Mouse (Mus musculus) kidney, postnatal 0 days (tissue): ENCODE data around the gene Mipol1. TPM values are rescaled to one million over a fixed set of nuclear protein-coding genes. Genes with fewer than 3 reads are reported as not detected.
A peak's percentile ranks its signal among the peaks of the same experiment; 100 is the strongest.

Experiments
- ATAC-seq: fragments of 200-750 bp; cut with Nextera tagmentation; replicated peaks from 2 replicates; pipeline ENCODE4 v1.8.0; 2017; ENCODE audit warnings: low read depth, moderate number of reproducible peaks, moderate TSS enrichment, moderate library complexity; ENCODE audit not compliant: low FRiP score
- DNase-seq: peaks from one replicate; pipeline ENCODE4 v3.0.0-alpha.2; 2016; ENCODE audit warnings: low spot score
- H3K27ac ChIP-seq: fragments of 300-500 bp; sonication (generic); 2 replicates; pipeline ENCODE4 v1.5.1; 2014; ENCODE audit warnings: mild to moderate bottlenecking
- H3K27me3 ChIP-seq: fragments of 300-500 bp; sonication (generic); 2 replicates; pipeline ENCODE4 v1.6.1; 2014; ENCODE audit warnings: low read length, mixed read lengths; ENCODE audit not compliant: insufficient read depth
- H3K36me3 ChIP-seq: fragments of 300-500 bp; sonication (generic); 2 replicates; pipeline ENCODE4 v1.6.1; 2014; ENCODE audit warnings: low read length, mixed read lengths; ENCODE audit not compliant: insufficient read depth
- H3K4me1 ChIP-seq: fragments of 300-500 bp; sonication (generic); replicated peaks from 2 replicates; pipeline ENCODE4 v1.6.1; 2014; ENCODE audit warnings: antibody characterized with exemption, low read length, mixed read lengths; ENCODE audit not compliant: insufficient read depth
- H3K4me2 ChIP-seq: fragments of 300-500 bp; sonication (generic); 2 replicates; pipeline ENCODE4 v1.6.1; 2014; ENCODE audit warnings: mild to moderate bottlenecking, low read length, moderate library complexity, mixed read lengths
- H3K4me3 ChIP-seq: fragments of 300-500 bp; sonication (generic); replicated peaks from 2 replicates; pipeline ENCODE4 v1.5.1; 2014; ENCODE audit warnings: low read depth, low read length
- H3K9ac ChIP-seq: fragments of 300-500 bp; sonication (generic); 2 replicates; pipeline ENCODE4 v1.6.1; 2014; ENCODE audit warnings: low read depth, low read length
- H3K9me3 ChIP-seq: fragments of 300-500 bp; sonication (generic); replicated peaks from 2 replicates; pipeline ENCODE4 v1.6.1; 2016; ENCODE audit warnings: low read length, inconsistent platforms, mixed read lengths
- CTCF ChIP-seq: IDR thresholded peaks from 2 replicates; pipeline ENCODE4 v1.5.1; 2016; ENCODE audit warnings: antibody characterized with exemption, low read depth, mild to moderate bottlenecking, moderate library complexity
- whole genome bisulfite sequencing: fragments of 180-500 bp; shearing (Covaris S2); extraction: QIAGEN DNeasy Blood & Tissue Kit; methylation state at CpG from one replicate; pipeline ENCODE4 v1.1.7; 2014; 5-methylcytosine and 5-hydroxymethylcytosine counted together
- polyA plus RNA-seq: library from polyadenylated mRNA; unstranded; fragments of >200 nt; fragmentation: Nextera tagmentation; extraction: Ambion mirVana; gene quantifications from 2 replicates; pipeline ENCODE4 v1.2.1, GENCODE M21; 2015

Gene Mipol1
- polyA plus RNA-seq, 1 experiment from 2014 or later: 13.1 TPM

DNA sequence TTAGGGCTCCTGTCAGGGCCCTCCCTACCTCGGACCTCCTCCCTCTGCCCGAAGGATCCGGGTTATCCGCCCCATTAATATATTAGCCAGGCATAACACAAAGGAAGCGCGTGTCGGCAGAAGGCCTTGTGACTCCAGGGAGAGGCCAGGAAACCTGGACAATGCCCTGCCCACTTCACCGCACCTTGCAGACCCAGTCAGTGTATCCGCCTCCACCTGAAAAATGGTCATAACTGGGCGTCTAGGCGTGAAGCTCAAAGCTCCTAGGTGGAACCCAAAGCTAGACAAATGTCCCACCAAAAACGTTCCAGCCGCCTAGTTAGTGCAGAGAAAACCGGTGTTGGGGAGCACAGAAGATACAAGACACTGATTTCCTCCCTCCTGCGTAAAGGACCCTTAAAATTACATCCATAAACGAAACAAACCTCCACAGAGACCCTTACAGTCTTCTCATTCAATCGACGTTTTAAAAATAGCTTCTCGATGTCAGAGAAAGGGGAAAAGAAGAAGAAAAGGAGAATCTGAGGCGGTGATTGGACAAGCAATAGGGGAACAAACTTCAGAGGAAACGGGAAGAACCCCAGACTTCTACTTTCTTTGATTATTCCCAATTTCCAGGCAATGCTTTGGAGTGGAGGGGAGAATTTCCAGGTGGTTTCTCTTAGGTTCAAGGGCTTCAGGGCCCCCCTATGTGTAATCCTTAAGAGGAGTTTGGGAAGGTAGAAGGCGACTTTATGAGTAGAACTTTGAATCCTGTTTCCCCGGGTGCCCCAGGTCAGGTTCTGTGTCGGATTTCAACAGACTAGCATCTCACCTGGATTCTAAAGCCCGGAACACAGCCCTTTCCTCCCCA is 306.1 kb downstream of the Mipol1 start:
- H3K4me2 ChIP-seq: no peak overlapping the region
- no peaks in the 10 kb centered on the region for H3K9me3 ChIP-seq
- no peak overlapping the region for H3K9ac ChIP-seq
- H3K4me1 ChIP-seq: no peaks in the 10 kb centered on the region
- 3% methylated on average over 25 of the region's 25 CpGs for WGBS
- ATAC-seq (no peak), DNase-seq (no peak)
- no peaks in the 10 kb centered on the region for H3K36me3 ChIP-seq
- no peak for TF ChIP-seq CTCF
- H3K27me3 ChIP-seq: peaks cover 76% of the 10 kb centered on the region
- no peak overlapping the region for H3K4me3 ChIP-seq
- no peak overlapping the region for H3K27ac ChIP-seq

DNA sequence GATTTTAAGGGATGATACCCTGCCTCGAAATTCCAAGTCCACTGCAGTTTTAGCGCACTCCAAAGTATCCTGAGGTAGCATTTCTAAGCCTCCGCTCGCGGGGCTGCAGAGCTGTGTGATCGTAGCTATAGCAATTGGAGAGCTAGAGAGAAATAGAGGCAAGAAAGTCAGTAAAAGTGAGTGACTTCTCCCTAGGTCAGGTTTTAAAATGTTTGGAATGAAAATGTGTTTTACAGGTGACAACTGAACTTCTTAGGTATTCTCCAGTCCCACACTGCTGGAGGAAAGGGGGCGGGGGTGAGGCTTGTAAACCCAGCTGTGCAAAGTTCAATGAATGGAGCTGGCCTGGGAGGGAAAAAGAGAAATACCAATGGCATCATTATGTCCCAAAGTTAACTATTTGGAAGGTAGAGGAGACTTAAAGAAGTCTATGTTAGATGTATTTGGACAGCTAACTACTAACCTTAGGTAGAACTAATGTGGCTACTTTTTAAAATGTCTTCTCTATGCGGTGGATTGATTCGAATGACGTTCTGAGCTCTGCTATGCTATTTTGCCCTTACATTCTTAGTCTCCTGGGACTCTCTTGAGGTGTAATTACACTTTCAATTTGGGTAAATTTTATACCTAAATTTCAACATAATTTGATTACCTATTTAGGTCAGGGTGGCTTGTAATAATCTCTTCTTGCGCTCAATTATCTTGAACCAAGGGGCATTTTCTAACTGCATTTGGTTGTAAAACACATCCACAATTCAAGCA is 306.9 kb downstream of the Mipol1 start:
- H3K4me3 ChIP-seq: no peak overlapping the region
- H3K36me3 ChIP-seq: no peaks in the 10 kb centered on the region
- H3K27me3 ChIP-seq: peaks cover 77% of the 10 kb centered on the region
- H3K27ac ChIP-seq: no peak overlapping the region
- no peaks in the 10 kb centered on the region for H3K4me1 ChIP-seq
- WGBS: 5% methylated on average over 11 of the region's 11 CpGs
- DNase-seq (no peak), ATAC-seq (no peak)
- no peak overlapping the region for H3K4me2 ChIP-seq
- TF ChIP-seq CTCF: no peak
- no peaks in the 10 kb centered on the region for H3K9me3 ChIP-seq
- no peak overlapping the region for H3K9ac ChIP-seq

DNA sequence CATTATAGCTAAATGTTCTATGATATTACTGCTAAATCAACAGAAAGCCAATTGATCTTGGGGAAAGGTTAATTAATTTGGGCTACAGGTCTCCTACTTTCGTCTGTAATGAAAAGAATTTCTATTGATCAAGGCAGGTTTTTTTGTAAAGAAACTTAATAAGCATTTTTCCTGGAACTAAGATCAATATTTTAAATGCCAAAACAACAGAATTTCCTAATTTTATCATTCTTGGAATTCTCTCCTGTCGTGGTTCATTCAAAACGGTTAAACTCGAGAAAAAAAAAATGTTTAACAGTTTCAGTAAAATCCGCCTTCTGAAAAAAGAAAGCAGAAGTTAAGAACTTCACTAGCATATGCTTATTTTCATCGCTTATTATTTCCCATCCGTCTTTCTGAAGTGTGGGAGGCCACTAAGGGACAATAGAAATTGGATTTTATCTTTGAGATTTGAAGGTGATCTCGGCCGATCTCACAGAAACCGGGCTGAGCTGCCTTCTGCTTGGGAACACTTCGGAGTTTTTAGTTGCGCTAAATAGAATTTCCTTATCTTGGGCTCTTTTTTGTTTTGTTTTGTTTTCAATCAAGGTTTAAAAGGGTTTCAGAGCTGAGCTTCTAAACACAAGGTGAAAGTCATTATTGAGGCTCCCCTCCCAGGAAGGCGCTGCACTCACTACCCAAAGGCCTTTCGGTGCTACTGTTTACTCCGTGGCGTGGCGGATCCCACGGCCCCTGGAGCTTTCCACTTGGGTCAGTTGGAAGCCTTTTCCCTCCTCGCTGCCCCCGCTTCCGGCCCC is 307.8 kb downstream of the Mipol1 start:
- ATAC-seq (no peak), DNase-seq (no peak)
- H3K9me3 ChIP-seq: no peaks in the 10 kb centered on the region
- H3K4me1 ChIP-seq: no peaks in the 10 kb centered on the region; the same call in 1 of the 2 replicates
- TF ChIP-seq CTCF: no peak
- peak overlapping the region; percentile 43 for H3K4me2 ChIP-seq
- peaks cover 77% of the 10 kb centered on the region for H3K27me3 ChIP-seq
- H3K36me3 ChIP-seq: no peaks in the 10 kb centered on the region
- no peak overlapping the region for H3K27ac ChIP-seq
- H3K9ac ChIP-seq: no peak overlapping the region
- H3K4me3 ChIP-seq: peak overlapping the region; percentile 13
- 2% methylated on average over 21 of the region's 21 CpGs for WGBS

DNA sequence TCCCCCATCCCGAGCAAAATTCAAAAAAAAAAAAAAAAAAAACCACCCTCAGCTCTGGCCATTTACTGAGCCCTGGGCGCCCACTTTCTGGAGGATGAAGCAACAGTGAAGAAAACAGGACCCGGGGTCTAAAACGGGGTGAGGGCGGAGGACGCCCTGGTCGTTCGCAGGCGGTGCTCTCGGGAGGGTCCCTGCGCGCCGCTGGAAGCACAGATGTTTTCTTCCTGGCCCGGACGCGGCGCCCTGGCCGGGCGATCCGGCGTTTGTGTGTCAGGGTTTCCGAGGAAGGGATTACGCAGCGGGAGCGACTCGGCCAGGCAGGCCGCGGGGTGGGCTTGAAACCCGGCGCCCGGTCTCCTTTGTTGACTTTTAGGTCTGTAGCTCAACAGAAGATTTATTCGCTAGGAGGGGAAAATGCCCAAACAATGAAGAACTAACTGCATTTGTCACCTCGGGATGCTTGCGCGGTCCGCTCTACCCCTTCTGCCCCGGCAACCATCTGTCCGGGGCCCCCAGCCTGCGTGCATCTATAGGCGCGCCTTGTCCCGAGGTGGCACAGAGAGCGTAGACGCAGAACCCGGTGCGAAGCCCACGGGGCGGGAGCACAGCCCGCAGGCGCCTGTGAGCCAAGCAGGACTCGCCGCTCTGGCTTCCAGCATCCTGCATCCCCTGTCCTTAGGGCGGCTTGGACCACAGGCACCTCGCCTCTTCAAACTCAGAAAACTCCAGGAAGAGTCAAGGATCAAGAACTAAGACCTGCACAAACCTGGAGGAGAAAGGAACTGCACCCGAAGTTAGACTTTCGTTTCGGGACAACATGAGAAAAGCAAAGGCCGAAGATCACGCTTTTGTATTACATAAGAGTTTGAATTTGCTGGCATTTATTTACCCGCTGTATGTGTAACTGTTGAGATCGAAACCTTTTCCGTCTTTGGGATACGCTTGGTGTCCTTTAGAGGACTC is 308.6 kb downstream of the Mipol1 start:
- Histone ChIP-seq H3K27ac (no peak overlapping the region), H3K27me3 (peaks cover 77% of the 10 kb centered on the region), H3K9me3 (no peaks in the 10 kb centered on the region), H3K4me1 (no peaks in the 10 kb centered on the region; the same call in 1 of the 2 replicates), H3K36me3 (no peaks in the 10 kb centered on the region), H3K4me2 (peak overlapping the region; percentile 43), H3K9ac (no peak overlapping the region), H3K4me3 (peak overlapping the region; percentile 13)
- ATAC-seq (no peak), DNase-seq (no peak)
- 1% methylated on average over 63 of the region's 63 CpGs for WGBS
- TF ChIP-seq CTCF: no peak

DNA sequence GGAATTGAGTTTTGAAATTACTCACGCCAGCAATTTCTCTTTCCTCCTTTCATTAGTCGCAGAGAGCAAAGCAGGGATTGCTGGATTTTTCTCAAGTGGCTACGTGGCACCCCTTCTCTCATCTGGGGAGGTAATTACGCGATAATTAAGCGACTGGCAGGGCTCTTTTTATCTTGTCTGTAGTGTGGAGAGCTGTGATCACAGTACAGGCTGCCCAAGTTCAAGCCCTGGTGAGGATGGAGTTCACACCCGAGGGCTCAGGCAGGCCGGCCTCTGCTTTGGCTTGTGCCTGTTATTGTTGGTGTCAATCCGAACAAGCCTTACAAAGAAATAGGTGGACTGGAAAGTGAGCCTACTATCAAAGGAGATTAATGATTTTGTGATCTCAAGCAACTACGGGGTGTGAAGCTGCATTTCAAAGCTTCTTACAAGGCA is 309.3 kb downstream of the Mipol1 start:
- ATAC-seq: no peak
- Histone ChIP-seq H3K9ac (no peak overlapping the region), H3K4me1 (no peaks in the 10 kb centered on the region; the same call in 1 of the 2 replicates), H3K36me3 (no peaks in the 10 kb centered on the region), H3K4me2 (no peak overlapping the region), H3K27me3 (peaks cover 73% of the 10 kb centered on the region), H3K4me3 (0 out of 2 replicates have a peak overlapping the region, but pooled peaks have one; percentile 13), H3K9me3 (no peaks in the 10 kb centered on the region), H3K27ac (no peak overlapping the region)
- no peak for TF ChIP-seq CTCF
- no peak for DNase-seq
- 1% methylated on average over 10 of the region's 10 CpGs for whole genome bisulfite sequencing
